Mouse (Mus musculus) heart, embryonic 10.5 days (tissue): ENCODE measurements around the gene Kdm4d. TPM values are rescaled to one million over a fixed set of nuclear protein-coding genes. Genes with fewer than 3 reads are reported as not detected.

ENCODE experiments used
- polyA plus RNA-seq: library from polyadenylated mRNA; unstranded; fragments of >200 nt; fragmentation: Nextera tagmentation; extraction: Ambion mirVana; gene quantifications from 2 replicates; pipeline ENCODE4 v1.2.1, GENCODE M21; 2016

Gene Kdm4d
- polyA plus RNA-seq, 1 experiment from 2014 or later, result not detected

Other genes starting within 250 kb of the Kdm4d start
- gene Sesn3, start 225.4 kb downstream of the Kdm4d start, polyA plus RNA-seq, result 12.3 and 13.6 TPM in 2 replicates
- 11.4 TPM in 2 replicates for gene Endod1, start 119.0 kb downstream of the Kdm4d start, polyA plus RNA-seq
- 134 and 161 TPM in 2 replicates for gene Cwc15, start 135 bp upstream of the Kdm4d start, polyA plus RNA-seq
- 16.8 and 18.6 TPM in 2 replicates for gene Amotl1, start 144.6 kb upstream of the Kdm4d start, polyA plus RNA-seq
- gene Piwil4, start 240.3 kb upstream of the Kdm4d start, polyA plus RNA-seq, result not detected in 2 replicates